Mouse (Mus musculus): ENCODE results near the gene Afap1.

DNA sequence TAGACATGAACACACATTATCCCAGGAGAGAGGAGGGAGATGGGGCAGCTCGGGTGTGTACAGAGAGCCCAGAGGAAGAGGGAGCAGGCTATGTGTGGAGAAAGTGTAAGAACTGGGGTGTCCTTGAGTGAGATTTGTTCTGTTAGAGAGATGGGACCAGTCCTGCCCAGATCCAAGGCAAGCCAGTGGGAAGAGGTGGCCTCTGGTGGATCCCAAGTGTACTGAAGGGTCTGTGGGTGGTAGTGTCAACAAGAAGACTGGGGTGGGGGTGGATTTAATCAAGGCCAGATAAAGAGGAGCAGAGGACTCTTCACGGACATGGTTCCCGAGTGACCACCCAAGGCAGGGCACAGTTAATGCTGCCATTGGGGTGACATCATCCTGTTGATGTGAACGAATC is 54.3 kb downstream of the Afap1 start:
- TF ChIP-seq CTCF (IDR thresholded peaks at IDR 0.05; ENCODE audit: extremely low read depth, insufficient read depth, low read length) (no peak), POLR2A (IDR thresholded peaks at IDR 0.05; ENCODE audit: extremely low read depth, insufficient read depth, low read length) (no peak)
